Mouse (Mus musculus): ENCODE measurements around the gene Pold1. TPM values are rescaled to one million over a fixed set of nuclear protein-coding genes. Genes with fewer than 3 reads are reported as not detected.

Gene Pold1
- polyA plus RNA-seq, 1 experiment: 14.2 TPM

GRCm38 (mm10) chr7:44537496-44537895 lies 11.2 kb downstream of the Pold1 start:
- Histone ChIP-seq H3K4me1 (ENCODE audit: control insufficient read depth, insufficient read depth, low read length) (no peaks in the 10 kb centered on the region), H3K4me3 (ENCODE audit: insufficient read depth, low read depth, low read length) (no peak overlapping the region), H3K27ac (ENCODE audit: insufficient read depth, low read depth, low read length) (no peak overlapping the region), H3K27me3 (replicated peaks; ENCODE audit: control insufficient read depth, insufficient read depth, low read length) (no peaks in the 10 kb centered on the region), H3K36me3 (ENCODE audit: control insufficient read depth, insufficient read depth, low read length) (no peaks in the 10 kb centered on the region)
- no peak for TF ChIP-seq CTCF (conservative IDR thresholded peaks at IDR 0.05; ENCODE audit: insufficient read depth, insufficient read length, low read depth, low read length)
- no peak for TF ChIP-seq POLR2A (IDR thresholded peaks at IDR 0.05; ENCODE audit: low read depth, low read length)
- WGBS: 90% methylated on average over 13 of the region's 13 CpGs
- no peak for DNase-seq

DNA sequence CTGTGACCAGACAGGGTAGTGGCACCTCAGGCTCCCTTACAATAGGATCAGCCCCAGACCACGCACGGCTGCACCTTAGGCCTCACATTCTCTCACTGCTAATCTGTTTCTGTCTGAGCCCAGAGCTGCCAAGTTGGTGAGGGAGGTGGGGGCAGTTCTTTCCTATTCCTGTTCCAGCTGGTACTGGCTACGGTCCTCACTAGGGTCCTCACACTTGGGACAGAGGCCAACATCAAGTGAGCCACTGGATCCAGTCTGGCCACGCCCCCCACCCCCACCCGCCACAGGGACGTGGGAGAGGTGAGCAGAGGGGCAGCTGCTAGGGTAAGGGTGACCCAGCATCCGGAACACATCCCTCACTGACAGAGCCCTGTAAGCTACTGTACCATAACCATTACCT lies 11.6 kb downstream of the Pold1 start:
- no peak for DNase-seq
- Histone ChIP-seq H3K36me3 (ENCODE audit: control insufficient read depth, insufficient read depth, low read length) (no peaks in the 10 kb centered on the region), H3K27me3 (replicated peaks; ENCODE audit: control insufficient read depth, insufficient read depth, low read length) (no peaks in the 10 kb centered on the region), H3K4me3 (ENCODE audit: insufficient read depth, low read depth, low read length) (no peak overlapping the region), H3K4me1 (ENCODE audit: control insufficient read depth, insufficient read depth, low read length) (no peaks in the 10 kb centered on the region), H3K27ac (ENCODE audit: insufficient read depth, low read depth, low read length) (no peak overlapping the region)
- 64% methylated on average over 7 of the region's 7 CpGs for WGBS
- TF ChIP-seq CTCF (conservative IDR thresholded peaks at IDR 0.05; ENCODE audit: insufficient read depth, insufficient read length, low read depth, low read length) (no peak), POLR2A (IDR thresholded peaks at IDR 0.05; ENCODE audit: low read depth, low read length) (no peak)

- H3K4me3 ChIP-seq (ENCODE audit: insufficient read depth, low read depth, low read length): no peak overlapping the region
- no peak overlapping the region for H3K27ac ChIP-seq (ENCODE audit: insufficient read depth, low read depth, low read length)
- 48% methylated on average over 6 of the region's 6 CpGs for WGBS
- TF ChIP-seq CTCF (conservative IDR thresholded peaks at IDR 0.05; ENCODE audit: insufficient read depth, insufficient read length, low read depth, low read length) (no peak), POLR2A (IDR thresholded peaks at IDR 0.05; ENCODE audit: low read depth, low read length) (no peak)
- no peaks in the 10 kb centered on the region for H3K4me1 ChIP-seq (ENCODE audit: control insufficient read depth, insufficient read depth, low read length)
- H3K27me3 ChIP-seq (replicated peaks; ENCODE audit: control insufficient read depth, insufficient read depth, low read length): no peaks in the 10 kb centered on the region
- DNase-seq: peak; percentile 67
- H3K36me3 ChIP-seq (ENCODE audit: control insufficient read depth, insufficient read depth, low read length): no peaks in the 10 kb centered on the region
Measured at GRCm38 (mm10) chr7:44536590-44536968, 12.1 kb downstream of the Pold1 start.

GRCm38 (mm10) chr7:44535657-44536589 lies 12.7 kb downstream of the Pold1 start:
- H3K36me3 ChIP-seq (ENCODE audit: control insufficient read depth, insufficient read depth, low read length): no peaks in the 10 kb centered on the region
- no peak overlapping the region for H3K27ac ChIP-seq (ENCODE audit: insufficient read depth, low read depth, low read length)
- no peaks in the 10 kb centered on the region for H3K4me1 ChIP-seq (ENCODE audit: control insufficient read depth, insufficient read depth, low read length)
- H3K4me3 ChIP-seq (ENCODE audit: insufficient read depth, low read depth, low read length): no peak overlapping the region
- DNase-seq: no peak
- H3K27me3 ChIP-seq (replicated peaks; ENCODE audit: control insufficient read depth, insufficient read depth, low read length): no peaks in the 10 kb centered on the region
- 91% methylated on average over 27 of the region's 27 CpGs for WGBS
- TF ChIP-seq CTCF (conservative IDR thresholded peaks at IDR 0.05; ENCODE audit: insufficient read depth, insufficient read length, low read depth, low read length): no peak
- no peak for TF ChIP-seq POLR2A (IDR thresholded peaks at IDR 0.05; ENCODE audit: low read depth, low read length)

GRCm38 (mm10) chr7:44534656-44535441 lies 13.8 kb downstream of the Pold1 start:
- no peaks in the 10 kb centered on the region for H3K4me1 ChIP-seq (ENCODE audit: control insufficient read depth, insufficient read depth, low read length)

DNA sequence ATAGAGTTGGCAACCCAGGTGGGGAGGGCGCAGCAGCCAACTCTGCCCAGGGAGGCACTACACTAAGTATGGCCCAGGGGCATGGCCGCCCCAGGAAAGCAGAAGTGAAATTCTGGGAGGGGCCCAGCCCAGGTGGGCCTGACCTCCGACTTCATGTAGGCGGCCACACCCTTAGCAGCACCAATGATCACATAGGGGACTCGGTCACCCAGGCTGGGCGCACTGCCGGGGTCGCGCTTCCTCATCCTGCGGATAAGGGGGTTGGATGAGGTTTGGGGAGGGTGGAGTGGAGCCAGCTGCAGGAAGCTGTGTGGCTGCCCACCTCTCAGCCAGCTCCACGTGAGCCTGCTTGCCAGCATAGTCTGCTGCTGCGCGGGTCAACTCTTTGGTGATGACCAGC lies 14.4 kb downstream of the Pold1 start:
- TF ChIP-seq CTCF (conservative IDR thresholded peaks at IDR 0.05; ENCODE audit: insufficient read depth, insufficient read length, low read depth, low read length) (no peak), POLR2A (IDR thresholded peaks at IDR 0.05; ENCODE audit: low read depth, low read length) (no peak)
- no peaks in the 10 kb centered on the region for H3K4me1 ChIP-seq (ENCODE audit: control insufficient read depth, insufficient read depth, low read length)
- DNase-seq: no peak

More at GRCm38 (mm10) chr7:44534656-44535441, 13.8 kb downstream of the Pold1 start:
- H3K4me3 ChIP-seq (ENCODE audit: insufficient read depth, low read depth, low read length): no peak overlapping the region
- no peaks in the 10 kb centered on the region for H3K36me3 ChIP-seq (ENCODE audit: control insufficient read depth, insufficient read depth, low read length)
- TF ChIP-seq POLR2A (IDR thresholded peaks at IDR 0.05; ENCODE audit: low read depth, low read length) (no peak), CTCF (conservative IDR thresholded peaks at IDR 0.05; ENCODE audit: insufficient read depth, insufficient read length, low read depth, low read length) (no peak)
- no peaks in the 10 kb centered on the region for H3K27me3 ChIP-seq (replicated peaks; ENCODE audit: control insufficient read depth, insufficient read depth, low read length)
- 86% methylated on average over 19 of the region's 19 CpGs for WGBS
- no peak overlapping the region for H3K27ac ChIP-seq (ENCODE audit: insufficient read depth, low read depth, low read length)
- DNase-seq: no peak

DNA sequence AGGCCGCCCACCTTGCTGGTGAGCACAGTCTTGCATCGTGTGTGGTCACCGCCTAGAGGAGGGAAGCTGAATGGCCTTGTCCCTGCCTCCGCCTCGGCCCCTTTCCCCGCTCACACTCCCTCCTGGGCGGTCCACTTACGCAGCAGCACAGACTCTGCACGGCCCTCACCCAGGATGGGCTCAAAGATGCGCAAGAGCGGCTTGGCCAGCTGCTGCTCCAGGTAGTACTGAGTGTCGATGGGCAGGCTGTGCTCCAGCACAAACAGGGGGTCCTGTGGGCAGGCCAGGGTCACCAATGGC lies 15.0 kb downstream of the Pold1 start:
- no peak overlapping the region for H3K27ac ChIP-seq (ENCODE audit: insufficient read depth, low read depth, low read length)
- H3K4me1 ChIP-seq (ENCODE audit: control insufficient read depth, insufficient read depth, low read length): no peaks in the 10 kb centered on the region
- H3K27me3 ChIP-seq (replicated peaks; ENCODE audit: control insufficient read depth, insufficient read depth, low read length): no peaks in the 10 kb centered on the region
- no peak for DNase-seq
- no peak overlapping the region for H3K4me3 ChIP-seq (ENCODE audit: insufficient read depth, low read depth, low read length)
- 88% methylated on average over 12 of the region's 12 CpGs for WGBS
- no peaks in the 10 kb centered on the region for H3K36me3 ChIP-seq (ENCODE audit: control insufficient read depth, insufficient read depth, low read length)
- no peak for TF ChIP-seq POLR2A (IDR thresholded peaks at IDR 0.05; ENCODE audit: low read depth, low read length)
- TF ChIP-seq CTCF (conservative IDR thresholded peaks at IDR 0.05; ENCODE audit: insufficient read depth, insufficient read length, low read depth, low read length): no peak

More for the DNA sequence above, 14.4 kb downstream of the Pold1 start:
- no peaks in the 10 kb centered on the region for H3K27me3 ChIP-seq (replicated peaks; ENCODE audit: control insufficient read depth, insufficient read depth, low read length)
- H3K4me3 ChIP-seq (ENCODE audit: insufficient read depth, low read depth, low read length): no peak overlapping the region
- H3K36me3 ChIP-seq (ENCODE audit: control insufficient read depth, insufficient read depth, low read length): no peaks in the 10 kb centered on the region
- H3K27ac ChIP-seq (ENCODE audit: insufficient read depth, low read depth, low read length): no peak overlapping the region
- WGBS: 87% methylated on average over 13 of the region's 13 CpGs
